Mouse (Mus musculus) kidney, postnatal 0 days (tissue): ENCODE data around the gene Prrt1. TPM values are rescaled to one million over a fixed set of nuclear protein-coding genes. Genes with fewer than 3 reads are reported as not detected.

Experiments
- ATAC-seq: fragments of 200-750 bp; cut with Nextera tagmentation; replicated peaks from 2 replicates; pipeline ENCODE4 v1.8.0; 2017; ENCODE audit warnings: low read depth, moderate number of reproducible peaks, moderate TSS enrichment, moderate library complexity; ENCODE audit not compliant: low FRiP score
- DNase-seq: peaks from one replicate; pipeline ENCODE4 v3.0.0-alpha.2; 2016; ENCODE audit warnings: low spot score
- H3K27ac ChIP-seq: fragments of 300-500 bp; sonication (generic); 2 replicates; pipeline ENCODE4 v1.5.1; 2014; ENCODE audit warnings: mild to moderate bottlenecking
- H3K27me3 ChIP-seq: fragments of 300-500 bp; sonication (generic); 2 replicates; pipeline ENCODE4 v1.6.1; 2014; ENCODE audit warnings: low read length, mixed read lengths; ENCODE audit not compliant: insufficient read depth
- H3K36me3 ChIP-seq: fragments of 300-500 bp; sonication (generic); 2 replicates; pipeline ENCODE4 v1.6.1; 2014; ENCODE audit warnings: low read length, mixed read lengths; ENCODE audit not compliant: insufficient read depth
- H3K4me1 ChIP-seq: fragments of 300-500 bp; sonication (generic); replicated peaks from 2 replicates; pipeline ENCODE4 v1.6.1; 2014; ENCODE audit warnings: antibody characterized with exemption, low read length, mixed read lengths; ENCODE audit not compliant: insufficient read depth
- H3K4me2 ChIP-seq: fragments of 300-500 bp; sonication (generic); 2 replicates; pipeline ENCODE4 v1.6.1; 2014; ENCODE audit warnings: mild to moderate bottlenecking, low read length, moderate library complexity, mixed read lengths
- H3K4me3 ChIP-seq: fragments of 300-500 bp; sonication (generic); replicated peaks from 2 replicates; pipeline ENCODE4 v1.5.1; 2014; ENCODE audit warnings: low read depth, low read length
- H3K9ac ChIP-seq: fragments of 300-500 bp; sonication (generic); 2 replicates; pipeline ENCODE4 v1.6.1; 2014; ENCODE audit warnings: low read depth, low read length
- H3K9me3 ChIP-seq: fragments of 300-500 bp; sonication (generic); replicated peaks from 2 replicates; pipeline ENCODE4 v1.6.1; 2016; ENCODE audit warnings: low read length, inconsistent platforms, mixed read lengths
- CTCF ChIP-seq: IDR thresholded peaks from 2 replicates; pipeline ENCODE4 v1.5.1; 2016; ENCODE audit warnings: antibody characterized with exemption, low read depth, mild to moderate bottlenecking, moderate library complexity
- WGBS: fragments of 180-500 bp; shearing (Covaris S2); extraction: QIAGEN DNeasy Blood & Tissue Kit; methylation state at CpG from one replicate; pipeline ENCODE4 v1.1.7; 2014; 5-methylcytosine and 5-hydroxymethylcytosine counted together
- polyA plus RNA-seq: library from polyadenylated mRNA; unstranded; fragments of >200 nt; fragmentation: Nextera tagmentation; extraction: Ambion mirVana; gene quantifications from 2 replicates; pipeline ENCODE4 v1.2.1, GENCODE M21; 2015

Gene Prrt1
- polyA plus RNA-seq, 1 experiment from 2014 or later = 0.55 TPM

- H3K4me3 ChIP-seq = no peak overlapping the region
- no peak overlapping the region for H3K4me2 ChIP-seq
- no peak for DNase-seq
- H3K9me3 ChIP-seq = no peaks in the 10 kb centered on the region
- 54% methylated on average over 12 of the region's 12 CpGs for WGBS
- peaks cover 18% of the 10 kb centered on the region; the same call in 1 of the 2 replicates for H3K4me1 ChIP-seq
- no peak for ATAC-seq
- no peaks in the 10 kb centered on the region; the same call in 1 of the 2 replicates for H3K27me3 ChIP-seq
- no peak for TF ChIP-seq CTCF
- H3K36me3 ChIP-seq = no peaks in the 10 kb centered on the region
- H3K27ac ChIP-seq = no peak overlapping the region
- no peak overlapping the region for H3K9ac ChIP-seq
Measured at GRCm38 (mm10) chr17:34659181-34659896, 30.0 kb downstream of the Prrt1 start.

- WGBS = 59% methylated on average over 3 of the region's 3 CpGs
- Histone ChIP-seq H3K9me3 (no peaks in the 10 kb centered on the region), H3K36me3 (no peaks in the 10 kb centered on the region), H3K4me1 (peaks cover 18% of the 10 kb centered on the region; the same call in 1 of the 2 replicates), H3K9ac (no peak overlapping the region), H3K27me3 (no peaks in the 10 kb centered on the region; the same call in 1 of the 2 replicates), H3K4me3 (no peak overlapping the region), H3K4me2 (no peak overlapping the region), H3K27ac (no peak overlapping the region)
- DNase-seq = no peak
- TF ChIP-seq CTCF = no peak
- ATAC-seq = no peak
Measured at GRCm38 (mm10) chr17:34659897-34660214, 30.5 kb downstream of the Prrt1 start.

GRCm38 (mm10) chr17:34660259-34660820 is 31.0 kb downstream of the Prrt1 start:
- Histone ChIP-seq H3K27ac (no peak overlapping the region), H3K9ac (no peak overlapping the region), H3K4me3 (no peak overlapping the region), H3K9me3 (no peaks in the 10 kb centered on the region), H3K27me3 (no peaks in the 10 kb centered on the region; the same call in 1 of the 2 replicates), H3K36me3 (no peaks in the 10 kb centered on the region), H3K4me1 (peaks cover 18% of the 10 kb centered on the region; the same call in 1 of the 2 replicates), H3K4me2 (no peak overlapping the region)
- TF ChIP-seq CTCF = no peak
- 25% methylated on average over 11 of the region's 11 CpGs for WGBS
- no peak for ATAC-seq
- DNase-seq = no peak

- H3K9ac ChIP-seq = no peak overlapping the region
- H3K4me2 ChIP-seq = peak overlapping the region; percentile 43
- DNase-seq (peak; percentile 82), ATAC-seq (peak; percentile 31; the same call in 1 of the 2 replicates)
- peaks cover 18% of the 10 kb centered on the region; the same call in 1 of the 2 replicates for H3K4me1 ChIP-seq
- H3K4me3 ChIP-seq = 0 out of 2 replicates have a peak overlapping the region, but pooled peaks have one; percentile 9
- no peaks in the 10 kb centered on the region for H3K9me3 ChIP-seq
- no peak for TF ChIP-seq CTCF
- H3K36me3 ChIP-seq = no peaks in the 10 kb centered on the region
- H3K27ac ChIP-seq = peak overlapping the region; percentile 9; the same call in 1 of the 2 replicates
- H3K27me3 ChIP-seq = no peaks in the 10 kb centered on the region; the same call in 1 of the 2 replicates
- 2% methylated on average over 19 of the region's 19 CpGs for WGBS
Measured at GRCm38 (mm10) chr17:34661121-34661591, 31.8 kb downstream of the Prrt1 start.

DNA sequence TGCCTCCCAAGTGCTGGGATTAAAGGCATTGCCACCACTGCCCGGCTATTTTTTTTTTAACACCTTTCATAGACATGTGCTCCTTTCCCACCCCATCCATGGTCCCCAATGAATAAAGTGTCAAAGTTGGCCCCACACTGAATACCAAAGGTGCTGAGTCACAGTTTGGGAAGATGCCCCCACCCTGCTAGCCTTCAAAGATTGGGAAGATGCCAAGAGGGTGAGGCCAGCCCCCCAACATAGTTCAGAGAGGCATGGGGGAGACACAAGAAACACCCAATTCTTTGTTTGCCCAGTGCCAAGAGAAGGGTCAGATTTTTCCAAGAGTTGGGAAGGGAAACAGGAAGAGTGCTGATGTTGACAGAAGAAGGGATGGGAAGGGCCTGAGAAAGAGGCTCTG is 33.1 kb downstream of the Prrt1 start:
- WGBS = 84% methylated on average over 1 of the region's 1 CpGs
- Histone ChIP-seq H3K9me3 (no peaks in the 10 kb centered on the region), H3K27ac (no peak overlapping the region), H3K4me3 (no peak overlapping the region), H3K27me3 (no peaks in the 10 kb centered on the region; the same call in 1 of the 2 replicates), H3K4me1 (peaks cover 18% of the 10 kb centered on the region; the same call in 1 of the 2 replicates), H3K9ac (no peak overlapping the region), H3K36me3 (no peaks in the 10 kb centered on the region), H3K4me2 (no peak overlapping the region)
- ATAC-seq (no peak), DNase-seq (no peak)
- TF ChIP-seq CTCF = no peak

DNA sequence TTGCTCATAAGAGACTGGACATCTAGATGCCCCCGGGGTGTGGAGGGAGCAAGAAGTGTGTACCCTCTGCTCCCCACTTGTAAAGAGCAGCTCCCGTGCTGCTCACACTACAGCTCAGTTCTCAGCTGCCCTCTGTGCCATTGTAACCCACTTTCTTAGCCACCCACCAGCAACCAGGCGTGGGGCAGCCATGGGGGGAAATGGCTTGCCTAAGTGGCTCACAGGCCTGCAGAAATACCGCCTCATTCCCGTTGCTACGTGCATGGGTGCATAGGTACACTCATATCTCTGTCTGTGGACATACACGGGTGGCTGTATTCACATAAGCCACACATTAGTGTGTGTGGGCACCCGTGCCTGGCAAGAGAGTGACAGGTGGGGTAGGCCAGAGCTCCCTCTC is 33.6 kb downstream of the Prrt1 start:
- ATAC-seq = no peak
- H3K27ac ChIP-seq = no peak overlapping the region
- DNase-seq = no peak
- no peak for TF ChIP-seq CTCF
- H3K27me3 ChIP-seq = no peaks in the 10 kb centered on the region; the same call in 1 of the 2 replicates
- H3K4me2 ChIP-seq = no peak overlapping the region
- no peaks in the 10 kb centered on the region for H3K9me3 ChIP-seq
- peaks cover 18% of the 10 kb centered on the region; the same call in 1 of the 2 replicates for H3K4me1 ChIP-seq
- H3K4me3 ChIP-seq = no peak overlapping the region
- 89% methylated on average over 8 of the region's 8 CpGs for WGBS
- no peak overlapping the region for H3K9ac ChIP-seq
- no peaks in the 10 kb centered on the region for H3K36me3 ChIP-seq
